Mouse (Mus musculus): ENCODE data around the gene Zfp644.

The Zfp644 gene

GRCm38 (mm10) chr5:106664910-106665309 lies 32.2 kb downstream of the Zfp644 start:
- no peak for DNase-seq (ENCODE audit: inconsistent age in 2 of 2, low spot score in 1 of 2)

GRCm38 (mm10) chr5:106660867-106661266 lies 36.2 kb downstream of the Zfp644 start:
- DNase-seq (ENCODE audit: inconsistent age in 2 of 2, low spot score in 1 of 2): no peak

- no peak for DNase-seq (ENCODE audit: inconsistent age in 2 of 2, low spot score in 1 of 2)
These were observed 44.2 kb downstream of the Zfp644 start for GRCm38 (mm10) chr5:106652790-106653328.

- no peak for DNase-seq (ENCODE audit: inconsistent age in 2 of 2, low spot score in 1 of 2)
These were observed 44.8 kb downstream of the Zfp644 start for GRCm38 (mm10) chr5:106652220-106652753.

GRCm38 (mm10) chr5:106649995-106650394 lies 47.1 kb downstream of the Zfp644 start:
- DNase-seq (ENCODE audit: inconsistent age in 2 of 2, low spot score in 1 of 2): no peak

- no peak for DNase-seq (ENCODE audit: inconsistent age in 2 of 2, low spot score in 1 of 2)
These were observed 47.6 kb downstream of the Zfp644 start for GRCm38 (mm10) chr5:106649441-106649840.

GRCm38 (mm10) chr5:106643434-106643833 lies 53.7 kb downstream of the Zfp644 start:
- no peak for DNase-seq (ENCODE audit: inconsistent age in 2 of 2, low spot score in 1 of 2)

GRCm38 (mm10) chr5:106641876-106642275 lies 55.2 kb downstream of the Zfp644 start:
- no peak for DNase-seq (ENCODE audit: inconsistent age in 2 of 2, low spot score in 1 of 2)

GRCm38 (mm10) chr5:106640235-106640809 lies 56.8 kb downstream of the Zfp644 start:
- DNase-seq (ENCODE audit: inconsistent age in 2 of 2, low spot score in 1 of 2): no peak

GRCm38 (mm10) chr5:106639627-106640026 lies 57.5 kb downstream of the Zfp644 start:
- no peak for DNase-seq (ENCODE audit: inconsistent age in 2 of 2, low spot score in 1 of 2)

- no peak for DNase-seq (ENCODE audit: inconsistent age in 2 of 2, low spot score in 1 of 2)
These were observed 60.6 kb downstream of the Zfp644 start for GRCm38 (mm10) chr5:106636423-106636946.

- DNase-seq (ENCODE audit: inconsistent age in 2 of 2, low spot score in 1 of 2): no peak
These were observed 68.5 kb downstream of the Zfp644 start for GRCm38 (mm10) chr5:106628369-106629149.

GRCm38 (mm10) chr5:106623337-106623736 lies 73.8 kb downstream of the Zfp644 start:
- DNase-seq (ENCODE audit: inconsistent age in 2 of 2, low spot score in 1 of 2): no peak

GRCm38 (mm10) chr5:106622193-106622592 lies 74.9 kb downstream of the Zfp644 start:
- no peak for DNase-seq (ENCODE audit: inconsistent age in 2 of 2, low spot score in 1 of 2)

GRCm38 (mm10) chr5:106620446-106620845 lies 76.6 kb downstream of the Zfp644 start:
- DNase-seq (ENCODE audit: inconsistent age in 2 of 2, low spot score in 1 of 2): no peak

- no peak for DNase-seq (ENCODE audit: inconsistent age in 2 of 2, low spot score in 1 of 2)
These were observed 82.1 kb downstream of the Zfp644 start for GRCm38 (mm10) chr5:106615006-106615405.

GRCm38 (mm10) chr5:106614570-106614969 lies 82.5 kb downstream of the Zfp644 start:
- DNase-seq (ENCODE audit: inconsistent age in 2 of 2, low spot score in 1 of 2): no peak

GRCm38 (mm10) chr5:106612151-106612550 lies 84.9 kb downstream of the Zfp644 start:
- no peak for DNase-seq (ENCODE audit: inconsistent age in 2 of 2, low spot score in 1 of 2)

GRCm38 (mm10) chr5:106608798-106609197 lies 88.3 kb downstream of the Zfp644 start, which contains the start of gene Gm17304:
Gene Gm17304, plus strand, starts transcription at chr5:106609098.
- no peak for DNase-seq (ENCODE audit: inconsistent age in 2 of 2, low spot score in 1 of 2)

- no peak for DNase-seq (ENCODE audit: inconsistent age in 2 of 2, low spot score in 1 of 2)
These were observed 90.0 kb downstream of the Zfp644 start for GRCm38 (mm10) chr5:106607081-106607480.

- DNase-seq (ENCODE audit: inconsistent age in 2 of 2, low spot score in 1 of 2): no peak
These were observed 92.0 kb downstream of the Zfp644 start for GRCm38 (mm10) chr5:106605096-106605495.

GRCm38 (mm10) chr5:106604381-106604780 lies 92.7 kb downstream of the Zfp644 start:
- DNase-seq (ENCODE audit: inconsistent age in 2 of 2, low spot score in 1 of 2): no peak

Data from adrenal gland, adult (tissue).